In the genomic region with DNA sequence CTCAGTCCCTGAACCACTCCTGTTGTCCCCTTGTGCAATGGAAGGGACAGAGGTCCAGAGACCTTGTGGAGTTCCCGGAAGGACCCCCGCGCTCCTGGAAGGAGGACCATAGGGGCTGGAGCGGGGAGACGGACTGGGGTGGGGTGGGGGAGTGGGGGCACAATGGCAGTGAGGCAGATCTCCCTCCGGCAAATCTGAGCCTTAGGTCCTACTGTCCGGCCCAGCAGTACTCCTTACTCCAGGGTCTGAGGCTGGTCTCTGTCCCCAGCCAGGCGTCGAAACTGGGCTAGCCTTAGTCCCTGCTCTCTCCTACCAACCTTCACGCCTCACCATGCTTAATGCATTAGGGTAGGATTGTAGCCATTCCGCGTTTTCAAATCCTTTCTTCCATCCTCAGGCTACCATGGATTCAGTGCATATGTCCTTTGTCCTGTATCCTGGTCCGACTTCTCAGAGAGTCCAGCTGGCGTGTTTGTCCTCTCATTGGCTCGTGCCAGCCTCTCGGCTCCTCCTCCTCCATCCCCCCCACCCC, we compare ENCODE assay signal across 8 mouse cellular contexts. TPM values are rescaled to one million over a fixed set of nuclear protein-coding genes. Genes with fewer than 3 reads are reported as not detected.
A peak's percentile ranks its signal among the peaks of the same experiment; 100 is the strongest.
DNase-seq lines count a peak whose midpoint lies in the region; ATAC-seq lines count a peak whose summit lies in the region.

No protein-coding gene starts in this region.

- no peaks in the 10 kb centered on the region for H3K9me3 ChIP-seq in embryonic facial prominence, embryonic 14.5 days (ENCODE audit: control insufficient read depth, low read length)
- H3K9me3 ChIP-seq in heart, embryonic 15.5 days (replicated peaks) = no peaks in the 10 kb centered on the region
- H3K9me3 ChIP-seq in lung, embryonic 15.5 days = no peaks in the 10 kb centered on the region

- H3K36me3 ChIP-seq in embryonic facial prominence, embryonic 14.5 days (ENCODE audit: control insufficient read depth, insufficient read depth, low read length) = no peaks in the 10 kb centered on the region
- H3K36me3 ChIP-seq in heart, embryonic 15.5 days = peaks cover 4% of the 10 kb centered on the region; the same call in 1 of the 2 replicates
- H3K36me3 ChIP-seq in lung, embryonic 15.5 days = no peaks in the 10 kb centered on the region

- H3K4me3 ChIP-seq in embryonic facial prominence, embryonic 14.5 days (ENCODE audit: low read depth, low read length) = peak overlapping the region; percentile 88
- H3K4me3 ChIP-seq in heart, embryonic 15.5 days = peak overlapping the region; percentile 88
- peak overlapping the region; percentile 84 for H3K4me3 ChIP-seq in lung, embryonic 15.5 days

- ATAC-seq in embryonic facial prominence, embryonic 14.5 days (ENCODE audit: low read depth) = peak; percentile 67
- ATAC-seq in heart, embryonic 15.5 days (replicated peaks; ENCODE audit: insufficient number of reproducible peaks, insufficient read depth, low FRiP score, low read depth) = peak; percentile 59
- peak; percentile 75 for ATAC-seq in lung, embryonic 15.5 days (ENCODE audit: borderline replicate concordance, extremely low read depth, low FRiP score, low TSS enrichment)

- H3K4me1 ChIP-seq in embryonic facial prominence, embryonic 14.5 days (ENCODE audit: control insufficient read depth, insufficient read depth, low read length) = no peaks in the 10 kb centered on the region
- H3K4me1 ChIP-seq in heart, embryonic 15.5 days (replicated peaks) = peaks cover 26% of the 10 kb centered on the region
- H3K4me1 ChIP-seq in lung, embryonic 15.5 days = peaks cover 22% of the 10 kb centered on the region

- no peaks in the 10 kb centered on the region for H3K27me3 ChIP-seq in embryonic facial prominence, embryonic 14.5 days (replicated peaks; ENCODE audit: control insufficient read depth, insufficient read depth, low read length)
- H3K27me3 ChIP-seq in heart, embryonic 15.5 days = no peaks in the 10 kb centered on the region
- no peaks in the 10 kb centered on the region for H3K27me3 ChIP-seq in lung, embryonic 15.5 days

- peak overlapping the region; percentile 60 for H3K4me2 ChIP-seq in embryonic facial prominence, embryonic 14.5 days (ENCODE audit: low read depth, low read length)
- H3K4me2 ChIP-seq in heart, embryonic 15.5 days = peak overlapping the region; percentile 82
- H3K4me2 ChIP-seq in lung, embryonic 15.5 days = peak overlapping the region; percentile 61

- DNase-seq in B cell, adult 2 months = peak; percentile 23 to 39
- DNase-seq in adrenal gland, postnatal 36 days = peak; percentile 56 to 66
- peak; percentile 85 for DNase-seq in embryonic facial prominence, embryonic 14.5 days (ENCODE audit: low spot score)
- peak; percentile 68 to 80 for DNase-seq in kidney, postnatal 25 days
- DNase-seq in retina, postnatal 7 days (ENCODE audit: low read depth, low spot score) = peak; percentile 30
- no peak for DNase-seq in urinary bladder, adult 2 months (ENCODE audit: low spot score)

- H3K9ac ChIP-seq in embryonic facial prominence, embryonic 14.5 days (ENCODE audit: low read depth, low read length) = peak overlapping the region; percentile 94
- peak overlapping the region; percentile 91 for H3K9ac ChIP-seq in heart, embryonic 15.5 days
- H3K9ac ChIP-seq in lung, embryonic 15.5 days = peak overlapping the region; percentile 90

- WGBS in embryonic facial prominence, embryonic 14.5 days = 1% methylated on average over 14 of the region's 16 CpGs
- WGBS in heart, embryonic 15.5 days = under 1% methylated on average over 16 of the region's 16 CpGs
- WGBS in lung, embryonic 15.5 days = under 1% methylated on average over 16 of the region's 16 CpGs

- H3K27ac ChIP-seq in embryonic facial prominence, embryonic 14.5 days (replicated peaks; ENCODE audit: low read depth, low read length) = peak overlapping the region; percentile 97
- H3K27ac ChIP-seq in heart, embryonic 15.5 days = peak overlapping the region; percentile 95
- peak overlapping the region; percentile 97 for H3K27ac ChIP-seq in lung, embryonic 15.5 days

RNA-seq across cellular contexts. Expression of a gene that starts 8.5 kb away (rescaled TPM):
- total RNA-seq in adrenal gland, postnatal 36 days (2021) = 10 to 100 TPM; 22.7 to 30.8 TPM
- polyA plus RNA-seq in embryonic facial prominence, embryonic 14.5 days (2014; fragmentation: Nextera tagmentation; extraction: Ambion mirVana) = 157 and 170 TPM in 2 replicates
- polyA plus RNA-seq in heart, embryonic 15.5 days (2015; fragmentation: Nextera tagmentation; extraction: Ambion mirVana) = 89.9 and 105 TPM in 2 replicates
- polyA plus RNA-seq in lung, embryonic 15.5 days (2015; fragmentation: Nextera tagmentation; extraction: Ambion mirVana) = 193 and 203 TPM in 2 replicates
- polyA plus RNA-seq in urinary bladder, adult 2 months (2012; rRNA removed) = 77.7 and 84.2 TPM in 2 replicates
